Mouse (Mus musculus) hindbrain, embryonic 12.5 days (tissue): Measurements from ENCODE around the gene 1700080E11Rik. TPM values are rescaled to one million over a fixed set of nuclear protein-coding genes. Genes with fewer than 3 reads are reported as not detected.

Source experiments
- ATAC-seq: fragments of 200-750 bp; cut with Nextera tagmentation; 2 replicates; pipeline ENCODE4 v1.8.0; 2017; ENCODE audit warnings: moderate TSS enrichment; ENCODE audit not compliant: low FRiP score
- H3K27ac ChIP-seq: fragments of 300-500 bp; sonication (generic); 2 replicates; pipeline ENCODE4 v1.5.1; 2016; ENCODE audit warnings: mild to moderate bottlenecking
- H3K27me3 ChIP-seq: fragments of 300-500 bp; sonication (generic); 2 replicates; pipeline ENCODE4 v1.6.1; 2016; ENCODE audit warnings: mild to moderate bottlenecking
- H3K36me3 ChIP-seq: fragments of 300-500 bp; sonication (generic); 2 replicates; pipeline ENCODE4 v1.6.1; 2016; ENCODE audit warnings: mild to moderate bottlenecking
- H3K4me1 ChIP-seq: fragments of 300-500 bp; sonication (generic); 2 replicates; pipeline ENCODE4 v1.6.1; 2016
- H3K4me2 ChIP-seq: fragments of 300-500 bp; sonication (generic); replicated peaks from 2 replicates; pipeline ENCODE4 v1.6.1; 2016; ENCODE audit warnings: mild to moderate bottlenecking
- H3K4me3 ChIP-seq: fragments of 300-500 bp; sonication (generic); 2 replicates; pipeline ENCODE4 v1.5.1; 2016; ENCODE audit warnings: mild to moderate bottlenecking
- H3K9ac ChIP-seq: fragments of 300-500 bp; sonication (generic); 2 replicates; pipeline ENCODE4 v1.6.1; 2016; ENCODE audit warnings: mild to moderate bottlenecking, moderate library complexity
- H3K9me3 ChIP-seq: fragments of 300-500 bp; sonication (generic); replicated peaks from 2 replicates; pipeline ENCODE4 v1.6.1; 2016; ENCODE audit warnings: mild to moderate bottlenecking
- WGBS: fragments of 180-500 bp; shearing (Covaris S2); methylation state at CpG from one replicate; pipeline ENCODE4 v1.1.7; 2016; 5-methylcytosine and 5-hydroxymethylcytosine counted together
- polyA plus RNA-seq: library from polyadenylated mRNA; unstranded; fragments of >200 nt; fragmentation: Nextera tagmentation; extraction: Ambion mirVana; gene quantifications from 2 replicates; pipeline ENCODE4 v1.2.1, GENCODE M21; 2016

1700080E11Rik gene
- polyA plus RNA-seq, 1 experiment from 2014 or later, result not detected

- no peak for ATAC-seq
- H3K9me3 ChIP-seq, result no peaks in the 10 kb centered on the region
- H3K27me3 ChIP-seq, result no peaks in the 10 kb centered on the region
- H3K27ac ChIP-seq, result no peak overlapping the region
- no peaks in the 10 kb centered on the region for H3K36me3 ChIP-seq
- H3K9ac ChIP-seq, result no peak overlapping the region
- 65% methylated on average over 15 of the region's 15 CpGs for WGBS
- H3K4me1 ChIP-seq, result no peaks in the 10 kb centered on the region
- H3K4me3 ChIP-seq, result no peak overlapping the region
- H3K4me2 ChIP-seq, result no peak overlapping the region
Observed at GRCm38 (mm10) chr9:105100807-105101570, 43.9 kb downstream of the 1700080E11Rik start.

Other genes with a start within 250 kb of the 1700080E11Rik start
- gene Mrpl3, start 91.9 kb downstream of the 1700080E11Rik start, polyA plus RNA-seq, result 102 and 106 TPM in 2 replicates
- 15.9 and 18.0 TPM in 2 replicates for gene Nudt16, start 13.3 kb downstream of the 1700080E11Rik start, polyA plus RNA-seq